15 mouse cellular contexts compared by ENCODE assay signal in genomic region chr4:110157515-110158159, GRCm38 (mm10).
"Had no signal": no experiment of that assay in that cellular context is flagged by ENCODE, and none has a peak within 500 bp of the region (broad histone marks: within the 10 kb centered on the region; RNA-seq: fewer than 3 reads in every experiment).

No protein-coding gene starts in this region.

- H3K27ac ChIP-seq: layer of hippocampus, adult 2 months; limb, embryonic 12.5 days; liver, embryonic 13.5 days; neural tube, embryonic 12.5 days had no signal

- H3K9me3 ChIP-seq: limb, embryonic 12.5 days; liver, embryonic 13.5 days; neural tube, embryonic 12.5 days had no signal

- H3K9ac ChIP-seq: limb, embryonic 12.5 days; liver, embryonic 13.5 days; liver, postnatal 0 days; neural tube, embryonic 12.5 days had no signal

- H3K4me2 ChIP-seq: limb, embryonic 12.5 days; liver, embryonic 13.5 days; midbrain, embryonic 11.5 days; neural tube, embryonic 12.5 days had no signal

- DNase-seq: kidney, adult 18-20 months; kidney, postnatal 10 days; kidney, postnatal 4 days; liver; liver, embryonic 13.5 days; liver, postnatal 0 days; lung, postnatal 36 days; right cerebral cortex, adult 18-20 months; right cerebral cortex, postnatal 25 days; thymus, postnatal 4 days had no signal

- H3K4me3 ChIP-seq: layer of hippocampus, adult 2 months; limb, embryonic 12.5 days; liver, embryonic 13.5 days; myocyte; neural tube, embryonic 12.5 days had no signal

- H3K27me3 ChIP-seq: limb, embryonic 12.5 days; liver, embryonic 13.5 days; neural tube, embryonic 12.5 days had no signal

- H3K4me1 ChIP-seq: liver, embryonic 13.5 days had no signal

- ATAC-seq: liver, postnatal 0 days had no signal

- H3K36me3 ChIP-seq: limb, embryonic 12.5 days; liver, embryonic 13.5 days; neural tube, embryonic 12.5 days had no signal
